8 mouse cellular contexts compared by ENCODE assay signal in the genomic region with DNA sequence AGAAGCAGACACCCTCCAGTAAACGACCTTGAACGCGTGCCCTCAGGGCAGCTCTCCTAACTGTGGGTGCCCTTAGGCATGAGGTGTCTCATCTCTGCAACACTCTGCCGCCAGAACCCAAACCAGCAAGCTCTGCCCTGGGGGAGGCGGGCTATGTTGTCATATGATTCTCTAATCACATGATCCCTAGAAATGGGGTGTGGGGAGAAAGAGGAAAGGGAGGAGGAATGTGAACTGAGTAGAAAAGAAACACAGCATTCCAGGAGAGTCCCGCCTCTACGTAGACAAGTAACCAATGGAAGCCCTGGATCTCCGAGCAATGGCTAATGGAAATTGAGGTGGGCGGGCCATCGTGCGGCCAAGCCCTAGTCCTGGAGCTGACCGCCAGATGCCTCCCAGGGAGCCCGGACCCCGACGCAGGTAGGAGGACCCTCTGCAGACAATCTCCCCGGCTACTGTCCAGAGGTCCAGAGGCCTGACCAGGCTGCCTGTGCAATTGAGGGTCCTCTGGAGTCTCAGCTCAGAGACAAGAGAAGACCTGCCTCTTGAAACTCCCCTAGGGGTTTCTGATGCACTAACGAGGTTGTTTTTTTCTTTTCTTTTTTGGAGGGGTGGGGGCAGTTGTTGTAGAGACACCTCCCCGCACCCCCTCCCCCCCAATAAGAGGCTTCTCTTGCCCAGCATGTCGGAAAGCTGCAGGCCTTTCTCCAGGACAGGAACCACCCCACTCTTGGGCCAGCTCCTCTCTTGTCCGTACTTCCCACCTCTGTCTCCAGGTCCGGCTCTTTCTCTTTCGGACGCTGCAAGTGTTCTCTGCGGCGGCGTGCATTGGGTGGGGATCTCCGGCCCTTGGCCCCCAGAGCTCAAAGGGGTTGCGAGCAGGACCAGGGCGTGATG. TPM values are rescaled to one million over a fixed set of nuclear protein-coding genes. Genes with fewer than 3 reads are reported as not detected.
DNase-seq lines count a peak whose midpoint lies in the region; ATAC-seq and TF ChIP-seq lines count a peak whose summit lies in the region.

Gene Grn (plus strand): TSS at position 195 of the 897 bp plus-strand sequence.

- H3K4me1 ChIP-seq in embryonic facial prominence, embryonic 11.5 days (ENCODE audit: control insufficient read depth, insufficient read depth, low read length) = no peaks in the 10 kb centered on the region; the same call in 1 of the 2 replicates
- no peaks in the 10 kb centered on the region for H3K4me1 ChIP-seq in intestine, postnatal 0 days (replicated peaks; ENCODE audit: control insufficient read depth, insufficient read depth, low read length)
- peaks cover 38% of the 10 kb centered on the region for H3K4me1 ChIP-seq in midbrain, embryonic 10.5 days

- H3K9me3 ChIP-seq in embryonic facial prominence, embryonic 11.5 days (replicated peaks; ENCODE audit: control insufficient read depth, low read length) = no peaks in the 10 kb centered on the region
- H3K9me3 ChIP-seq in intestine, postnatal 0 days (ENCODE audit: control insufficient read depth) = no peaks in the 10 kb centered on the region
- H3K9me3 ChIP-seq in midbrain, embryonic 10.5 days (replicated peaks) = no peaks in the 10 kb centered on the region

- H3K27me3 ChIP-seq in embryonic facial prominence, embryonic 11.5 days (ENCODE audit: control insufficient read depth, insufficient read depth, low read length) = no peaks in the 10 kb centered on the region
- no peaks in the 10 kb centered on the region for H3K27me3 ChIP-seq in intestine, postnatal 0 days (replicated peaks; ENCODE audit: control insufficient read depth, insufficient read depth, low read length)
- peaks cover 13% of the 10 kb centered on the region for H3K27me3 ChIP-seq in midbrain, embryonic 10.5 days (ENCODE audit: low read depth, poor library complexity, severe bottlenecking)

- H3K9ac ChIP-seq in embryonic facial prominence, embryonic 11.5 days (replicated peaks; ENCODE audit: low read length) = peak within 1 kb of the TSS; percentile 38
- peak within 1 kb of the TSS; percentile 70 for H3K9ac ChIP-seq in intestine, postnatal 0 days (ENCODE audit: low read depth, low read length)

- H3K36me3 ChIP-seq in embryonic facial prominence, embryonic 11.5 days (replicated peaks; ENCODE audit: control insufficient read depth, insufficient read depth, low read depth, low read length) = no peaks in the 10 kb centered on the region; the same call in 1 of the 2 replicates
- peaks cover 27% of the 10 kb centered on the region for H3K36me3 ChIP-seq in intestine, postnatal 0 days (ENCODE audit: control insufficient read depth, insufficient read depth)
- H3K36me3 ChIP-seq in midbrain, embryonic 10.5 days = peaks cover 15% of the 10 kb centered on the region

- intact Hi-C loops in left cerebral cortex, postnatal 36 days (cut with DNase I) = loop anchor here (2.0 to 5.0 kb wide), 2 partner anchors 122 to 228 kb away; no protein-coding TSS in a partner anchor

- WGBS in embryonic facial prominence, embryonic 11.5 days = under 1% methylated on average over 29 of the region's 29 CpGs
- WGBS in intestine, postnatal 0 days = 0% methylated on average over 29 of the region's 29 CpGs
- WGBS in midbrain, embryonic 10.5 days = under 1% methylated on average over 29 of the region's 29 CpGs

- TF ChIP-seq CTCF in intestine, postnatal 0 days (IDR thresholded peaks at IDR 0.05; ENCODE audit: low read depth) = 0 out of 2 replicates have a peak, but pooled peaks have one; percentile 4

- peak; percentile 85 for ATAC-seq in embryonic facial prominence, embryonic 11.5 days (replicated peaks; ENCODE audit: insufficient number of reproducible peaks, low FRiP score, low TSS enrichment, low read depth)
- ATAC-seq in intestine, postnatal 0 days = peak; percentile 91

- peak; percentile 69 to 88 for DNase-seq in urinary bladder, adult 18-20 months (ENCODE audit: low spot score in 2 of 2)
- DNase-seq in urinary bladder, postnatal 10 days (ENCODE audit: low spot score) = no peak
- DNase-seq in embryonic facial prominence, embryonic 11.5 days (ENCODE audit: low spot score) = peak; percentile 97
- DNase-seq in gonadal fat pad, adult 2 months (ENCODE audit: low read depth) = peak; percentile 86
- peak; percentile 85 to 88 for DNase-seq in left cerebral cortex, postnatal 36 days (ENCODE audit: low spot score in 2 of 2)
- DNase-seq in midbrain, embryonic 10.5 days (ENCODE audit: low spot score) = peak; percentile 87
- DNase-seq in right cerebral cortex, postnatal 36 days (ENCODE audit: low spot score in 2 of 2) = peak; percentile 90 to 96

- peak within 1 kb of the TSS; percentile 23 for H3K27ac ChIP-seq in embryonic facial prominence, embryonic 11.5 days (replicated peaks; ENCODE audit: low read depth, low read length)
- peak within 1 kb of the TSS; percentile 84 for H3K27ac ChIP-seq in intestine, postnatal 0 days (ENCODE audit: low read depth, low read length)
- H3K27ac ChIP-seq in midbrain, embryonic 10.5 days (replicated peaks) = peak within 1 kb of the TSS; percentile 64

- H3K4me2 ChIP-seq in embryonic facial prominence, embryonic 11.5 days (ENCODE audit: low read depth, low read length) = peak within 1 kb of the TSS; percentile 87
- peak within 1 kb of the TSS; percentile 87 for H3K4me2 ChIP-seq in intestine, postnatal 0 days (replicated peaks; ENCODE audit: low read depth)

- H3K4me3 ChIP-seq in embryonic facial prominence, embryonic 11.5 days (ENCODE audit: low read depth, low read length) = peak within 1 kb of the TSS; percentile 44
- H3K4me3 ChIP-seq in intestine, postnatal 0 days (ENCODE audit: low read depth, low read length) = peak within 1 kb of the TSS; percentile 74
- H3K4me3 ChIP-seq in midbrain, embryonic 10.5 days = peak within 1 kb of the TSS; percentile 63

RNA-seq across cellular contexts. Expression of gene Grn, which starts in this region (rescaled TPM):
- polyA plus RNA-seq in embryonic facial prominence, embryonic 11.5 days (2014; fragmentation: Nextera tagmentation; extraction: Ambion mirVana) = 38.8 and 52.0 TPM in 2 replicates
- polyA plus RNA-seq in gonadal fat pad, adult 2 months (2012; rRNA removed) = 205 and 301 TPM in 2 replicates
- 339 and 382 TPM in 2 replicates for polyA plus RNA-seq in intestine, postnatal 0 days (2015; fragmentation: Nextera tagmentation; extraction: Ambion mirVana)
- total RNA-seq in left cerebral cortex, postnatal 36 days (2021) = 10 to 100 TPM; 58.3 to 60.1 TPM
- 63.5 and 77.1 TPM in 2 replicates for polyA plus RNA-seq in midbrain, embryonic 10.5 days (2016; fragmentation: Nextera tagmentation; extraction: Ambion mirVana)

Comparison
In these comparisons a context has a peak if more than half of its experiments do, and no peak if none do; other contexts are left out.
1. H3K27ac ChIP-seq: peak in every context shown above with its lines; median percentile 84 in intestine, postnatal 0 days; 64 in midbrain, embryonic 10.5 days; 23 in embryonic facial prominence, embryonic 11.5 days.